Mouse (Mus musculus): ENCODE results near the gene Olfr576. TPM values are rescaled to one million over a fixed set of nuclear protein-coding genes. Genes with fewer than 3 reads are reported as not detected.

Gene Olfr576
- not detected for polyA plus RNA-seq (2014; fragmentation: Illumina TruSeq; extraction: RNeasy Lipid Tissue Mini Kit (QIAGEN cat#74804))

GRCm38 (mm10) chr7:102962360-102962759 lies at the start of gene Olfr576:
Olfr576 (plus strand) TSS chr7:102962660.

GRCm38 (mm10) chr7:102917032-102917875 lies 45.2 kb upstream of the Olfr576 start, which contains the start of gene Olfr571:
Olfr571 (minus strand) TSS chr7:102917536.

GRCm38 (mm10) chr7:102924109-102924508 lies 38.4 kb upstream of the Olfr576 start, which contains the start of gene Olfr572:
Olfr572 (plus strand) TSS chr7:102924409.

GRCm38 (mm10) chr7:102942475-102942874 lies 20.0 kb upstream of the Olfr576 start, which contains the start of gene Olfr573-ps1:
Olfr573-ps1 (minus strand) TSS chr7:102942575.

GRCm38 (mm10) chr7:102948167-102948566 lies 14.3 kb upstream of the Olfr576 start, which contains the start of gene Olfr574:
Olfr574 (plus strand) TSS chr7:102948467.

GRCm38 (mm10) chr7:102958593-102958992 lies 3.9 kb upstream of the Olfr576 start, which contains the start of gene Olfr575:
Olfr575 (minus strand) TSS chr7:102958775.

GRCm38 (mm10) chr7:102975843-102976242 lies 13.4 kb downstream of the Olfr576 start, which contains the start of gene Olfr577:
Olfr577 (minus strand) TSS chr7:102975943.

GRCm38 (mm10) chr7:102989224-102989623 lies 26.8 kb downstream of the Olfr576 start, which contains the start of gene Olfr578:
Olfr578 (minus strand) TSS chr7:102989324.

Other genes with a start within 250 kb of the Olfr576 start
- not detected for gene Olfr33, start 243.6 kb upstream of the Olfr576 start, polyA plus RNA-seq (2014; fragmentation: Illumina TruSeq; extraction: RNeasy Lipid Tissue Mini Kit (QIAGEN cat#74804))
- gene Olfr559, start 235.2 kb upstream of the Olfr576 start, polyA plus RNA-seq (2014; fragmentation: Illumina TruSeq; extraction: RNeasy Lipid Tissue Mini Kit (QIAGEN cat#74804)): not detected
- not detected for gene Olfr560, start 203.3 kb upstream of the Olfr576 start, polyA plus RNA-seq (2014; fragmentation: Illumina TruSeq; extraction: RNeasy Lipid Tissue Mini Kit (QIAGEN cat#74804))
- gene Olfr78, start 203.2 kb upstream of the Olfr576 start, polyA plus RNA-seq (2014; fragmentation: Illumina TruSeq; extraction: RNeasy Lipid Tissue Mini Kit (QIAGEN cat#74804)): 0.43 TPM
- not detected for gene Olfr561, start 191.4 kb upstream of the Olfr576 start, polyA plus RNA-seq (2014; fragmentation: Illumina TruSeq; extraction: RNeasy Lipid Tissue Mini Kit (QIAGEN cat#74804))
- not detected for gene Olfr564, start 159.2 kb upstream of the Olfr576 start, polyA plus RNA-seq (2014; fragmentation: Illumina TruSeq; extraction: RNeasy Lipid Tissue Mini Kit (QIAGEN cat#74804))
- gene Olfr566, start 103.9 kb upstream of the Olfr576 start, polyA plus RNA-seq (2014; fragmentation: Illumina TruSeq; extraction: RNeasy Lipid Tissue Mini Kit (QIAGEN cat#74804)): not detected
- gene Olfr568, start 85.5 kb upstream of the Olfr576 start, polyA plus RNA-seq (2014; fragmentation: Illumina TruSeq; extraction: RNeasy Lipid Tissue Mini Kit (QIAGEN cat#74804)): not detected
- not detected for gene Olfr569, start 71.8 kb upstream of the Olfr576 start, polyA plus RNA-seq (2014; fragmentation: Illumina TruSeq; extraction: RNeasy Lipid Tissue Mini Kit (QIAGEN cat#74804))
- not detected for gene Olfr570, start 68.1 kb upstream of the Olfr576 start, polyA plus RNA-seq (2014; fragmentation: Illumina TruSeq; extraction: RNeasy Lipid Tissue Mini Kit (QIAGEN cat#74804))
- gene Olfr571, start 45.1 kb upstream of the Olfr576 start, polyA plus RNA-seq (2014; fragmentation: Illumina TruSeq; extraction: RNeasy Lipid Tissue Mini Kit (QIAGEN cat#74804)): not detected
- not detected for gene Olfr572, start 38.3 kb upstream of the Olfr576 start, polyA plus RNA-seq (2014; fragmentation: Illumina TruSeq; extraction: RNeasy Lipid Tissue Mini Kit (QIAGEN cat#74804))
- gene Olfr573-ps1, start 20.1 kb upstream of the Olfr576 start, polyA plus RNA-seq (2014; fragmentation: Illumina TruSeq; extraction: RNeasy Lipid Tissue Mini Kit (QIAGEN cat#74804)): not detected
- gene Olfr574, start 14.2 kb upstream of the Olfr576 start, polyA plus RNA-seq (2014; fragmentation: Illumina TruSeq; extraction: RNeasy Lipid Tissue Mini Kit (QIAGEN cat#74804)): not detected
- not detected for gene Olfr575, start 3.9 kb upstream of the Olfr576 start, polyA plus RNA-seq (2014; fragmentation: Illumina TruSeq; extraction: RNeasy Lipid Tissue Mini Kit (QIAGEN cat#74804))
- not detected for gene Olfr577, start 13.3 kb downstream of the Olfr576 start, polyA plus RNA-seq (2014; fragmentation: Illumina TruSeq; extraction: RNeasy Lipid Tissue Mini Kit (QIAGEN cat#74804))
- not detected for gene Olfr578, start 26.7 kb downstream of the Olfr576 start, polyA plus RNA-seq (2014; fragmentation: Illumina TruSeq; extraction: RNeasy Lipid Tissue Mini Kit (QIAGEN cat#74804))
- not detected for gene Olfr582, start 75.4 kb downstream of the Olfr576 start, polyA plus RNA-seq (2014; fragmentation: Illumina TruSeq; extraction: RNeasy Lipid Tissue Mini Kit (QIAGEN cat#74804))
- not detected for gene Olfr583, start 88.6 kb downstream of the Olfr576 start, polyA plus RNA-seq (2014; fragmentation: Illumina TruSeq; extraction: RNeasy Lipid Tissue Mini Kit (QIAGEN cat#74804))
- gene Olfr584, start 119.2 kb downstream of the Olfr576 start, polyA plus RNA-seq (2014; fragmentation: Illumina TruSeq; extraction: RNeasy Lipid Tissue Mini Kit (QIAGEN cat#74804)): not detected
- gene Olfr585, start 135.1 kb downstream of the Olfr576 start, polyA plus RNA-seq (2014; fragmentation: Illumina TruSeq; extraction: RNeasy Lipid Tissue Mini Kit (QIAGEN cat#74804)): not detected
- gene Olfr586, start 163.0 kb downstream of the Olfr576 start, polyA plus RNA-seq (2014; fragmentation: Illumina TruSeq; extraction: RNeasy Lipid Tissue Mini Kit (QIAGEN cat#74804)): not detected
- not detected for gene Olfr588-ps1, start 178.2 kb downstream of the Olfr576 start, polyA plus RNA-seq (2014; fragmentation: Illumina TruSeq; extraction: RNeasy Lipid Tissue Mini Kit (QIAGEN cat#74804))
- gene Olfr589, start 193.7 kb downstream of the Olfr576 start, polyA plus RNA-seq (2014; fragmentation: Illumina TruSeq; extraction: RNeasy Lipid Tissue Mini Kit (QIAGEN cat#74804)): not detected
- gene Olfr591, start 215.7 kb downstream of the Olfr576 start, polyA plus RNA-seq (2014; fragmentation: Illumina TruSeq; extraction: RNeasy Lipid Tissue Mini Kit (QIAGEN cat#74804)): not detected
- not detected for gene Olfr592, start 222.1 kb downstream of the Olfr576 start, polyA plus RNA-seq (2014; fragmentation: Illumina TruSeq; extraction: RNeasy Lipid Tissue Mini Kit (QIAGEN cat#74804))
- gene Olfr593, start 249.2 kb downstream of the Olfr576 start, polyA plus RNA-seq (2014; fragmentation: Illumina TruSeq; extraction: RNeasy Lipid Tissue Mini Kit (QIAGEN cat#74804)): not detected